Mouse (Mus musculus) granulocyte monocyte progenitor cell, adult 5-6 weeks (primary cell): ENCODE measurements at regions not wholly inside any gene's neighbourhood (a gene's known extent, or its start where the extent isn't known, plus 50 kb on each side); places are given as distances from the start of the nearest gene placed in this dataset.
"Not testable (repeated sequence)": the region's sequence is repeated elsewhere in the genome, so short reads cannot be mapped to it uniquely, and the experiment has no call there.

Source experiments
- ATAC-seq: replicated peaks from 2 replicates; pipeline ENCODE4 v1.8.0; 2016; ENCODE audit warnings: mild to moderate bottlenecking, moderate TSS enrichment, inconsistent platforms; ENCODE audit not compliant: poor library complexity, severe bottlenecking

DNA sequence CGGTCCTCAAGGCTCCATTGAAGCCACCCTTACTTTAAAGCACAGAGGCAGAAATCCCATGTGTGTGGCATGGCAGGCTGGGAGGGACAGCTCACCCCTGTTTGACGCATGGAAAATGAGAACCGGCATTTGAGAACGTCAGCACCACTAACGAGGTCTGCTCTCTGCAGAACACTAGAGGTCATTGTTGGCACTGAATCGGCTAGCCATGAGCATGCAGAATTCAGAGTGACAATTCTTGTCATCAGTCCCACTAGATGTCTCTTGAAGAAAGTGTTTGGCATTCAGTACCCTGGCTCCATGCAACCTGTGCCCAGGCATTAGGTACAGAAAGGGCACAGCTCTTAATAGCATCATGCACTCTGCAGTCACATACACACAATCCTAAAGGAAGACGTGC, 139.3 kb downstream of the Cand1 start:
- peak; percentile 37; the same call in 1 of the 2 replicates for ATAC-seq

DNA sequence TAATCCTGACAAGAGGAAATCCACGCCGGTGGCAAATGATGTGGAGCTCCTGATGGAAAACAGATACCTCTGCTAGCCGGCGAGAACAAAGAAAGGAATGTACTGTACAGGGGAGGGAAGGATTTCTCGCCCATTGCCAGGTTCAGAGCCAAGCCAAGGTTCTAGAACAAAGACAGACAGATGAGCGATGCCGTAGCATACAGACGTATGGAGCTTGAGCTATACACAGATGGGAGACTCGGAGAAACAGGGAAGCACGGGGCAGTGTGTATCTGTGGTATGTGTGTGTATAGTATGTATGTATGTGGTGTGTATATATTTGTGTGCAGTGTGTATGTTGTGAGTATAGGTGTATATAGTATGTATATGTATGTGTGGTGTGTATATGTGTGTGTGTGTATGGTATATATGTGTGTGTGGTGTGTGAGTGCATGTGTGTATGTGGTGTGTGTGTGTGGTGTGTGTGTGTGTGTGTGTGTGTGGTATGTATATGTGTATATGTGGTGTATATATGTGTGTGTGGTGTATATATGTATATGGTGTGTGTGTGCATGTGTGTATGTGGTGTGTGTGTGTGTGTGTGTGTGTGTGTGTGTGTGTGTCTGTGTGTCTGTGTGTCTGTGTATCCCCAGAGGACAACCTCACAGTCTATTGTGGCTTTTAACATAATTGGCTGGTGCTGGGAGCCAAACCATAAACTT, 140.6 kb downstream of the Cand1 start:
- ATAC-seq = no peak

DNA sequence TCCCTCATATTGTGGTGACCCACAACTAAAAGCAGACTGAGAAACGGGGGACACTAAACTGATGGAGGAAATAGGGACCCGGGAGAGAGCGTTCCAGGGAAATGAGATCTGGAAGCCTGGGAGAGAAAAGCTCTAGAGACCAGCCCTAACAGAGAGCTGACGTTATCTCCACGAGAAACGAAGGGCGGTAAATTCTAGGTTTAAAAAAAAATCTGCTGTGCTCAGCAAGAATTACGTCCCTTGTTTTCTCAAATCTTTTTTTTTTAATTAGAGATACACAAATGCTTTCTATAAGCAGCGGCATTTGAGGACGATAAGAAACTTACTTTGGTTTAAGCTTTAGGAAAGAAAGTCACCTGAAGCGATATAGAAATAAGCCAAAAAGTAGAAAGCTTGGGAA, 145.7 kb downstream of the Cand1 start:
- no peak for ATAC-seq

DNA sequence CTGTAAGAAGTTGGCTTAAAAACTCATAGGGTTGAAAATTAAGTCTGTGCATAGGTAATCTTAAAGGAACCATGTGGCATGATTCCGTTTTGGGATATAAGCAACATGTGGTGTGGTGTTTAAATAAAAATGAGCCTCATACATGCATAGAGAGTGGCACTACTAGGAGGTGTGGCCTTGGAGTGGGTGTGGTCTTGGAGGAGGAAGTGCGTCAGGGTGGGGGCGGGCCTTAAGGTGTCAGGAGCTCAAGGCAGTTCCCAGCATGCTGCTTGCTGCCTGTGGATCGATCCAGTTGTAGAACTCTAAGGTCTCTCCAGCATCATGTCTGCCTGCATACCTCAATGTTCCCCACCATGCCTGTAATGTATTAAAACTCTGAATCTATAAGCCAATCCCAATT, 152.0 kb downstream of the Cand1 start:
- ATAC-seq = no peak

DNA sequence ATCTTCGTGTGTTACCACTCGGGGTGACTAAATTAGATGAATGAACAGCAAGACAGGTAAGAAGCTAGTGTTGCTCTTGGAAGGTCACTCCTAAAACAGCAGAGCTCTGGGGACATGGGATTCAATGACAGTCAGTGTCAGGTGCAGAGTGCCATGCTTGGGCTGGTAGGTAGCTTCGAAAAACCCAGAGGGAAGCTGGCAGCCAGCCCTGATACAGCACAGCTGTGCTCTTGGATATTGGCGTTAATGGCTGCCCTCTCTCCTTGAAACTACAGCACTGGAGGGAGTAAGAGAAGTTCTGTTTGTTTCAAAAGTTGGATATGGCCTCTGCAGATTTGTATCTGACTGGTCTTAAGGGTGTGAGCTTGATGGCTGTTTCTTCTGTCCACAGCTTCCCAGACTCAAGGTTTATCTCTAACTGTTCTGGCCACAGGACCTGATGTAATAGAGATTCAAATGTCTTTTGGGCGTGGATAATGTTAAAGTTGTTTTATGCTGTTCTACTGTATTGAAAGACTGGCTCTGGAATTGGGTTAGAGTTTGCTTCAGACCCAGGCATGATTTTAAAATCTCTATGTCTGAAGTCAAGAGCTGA, 152.7 kb downstream of the Cand1 start:
- no peak for ATAC-seq

DNA sequence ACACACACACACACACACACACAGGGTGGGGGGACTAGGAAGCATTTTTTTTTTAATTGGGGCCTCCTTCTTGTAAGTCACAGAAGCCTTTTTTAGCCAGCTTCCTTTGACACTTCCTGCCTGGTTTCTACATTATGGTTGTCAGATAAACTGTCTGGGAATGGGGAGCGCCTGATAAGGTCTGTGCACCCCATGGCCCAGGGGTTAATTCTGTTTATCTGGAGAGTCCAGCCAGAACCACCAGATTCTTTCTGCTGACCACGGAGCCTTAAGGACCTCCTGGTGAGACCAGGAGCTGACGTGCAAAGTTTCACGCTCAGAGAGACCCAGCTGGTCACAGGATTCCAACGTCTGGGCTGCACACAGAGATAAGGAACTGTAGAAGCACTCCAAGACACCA, 153.4 kb downstream of the Cand1 start:
- peak; percentile 27; the same call in 1 of the 2 replicates for ATAC-seq

DNA sequence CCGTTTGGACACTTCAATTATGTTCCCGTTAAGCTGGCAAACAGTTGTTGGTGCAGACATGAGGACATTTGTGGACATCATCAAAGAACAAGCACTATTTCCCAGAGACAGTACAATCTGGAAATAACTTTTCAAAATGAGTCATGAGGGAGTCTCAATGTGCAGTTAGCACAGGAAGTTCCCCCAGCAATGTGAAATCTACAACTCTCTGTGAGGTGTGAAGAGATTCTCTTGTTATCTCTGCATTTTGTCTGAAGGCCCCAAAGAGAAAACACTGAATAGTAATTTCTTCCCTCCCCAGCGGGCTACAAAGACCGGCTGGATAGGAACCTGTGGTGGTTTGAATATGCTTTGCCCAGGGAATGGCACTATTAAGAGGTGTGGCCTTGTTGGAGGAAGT, 156.4 kb downstream of the Cand1 start:
- no peak for ATAC-seq

DNA sequence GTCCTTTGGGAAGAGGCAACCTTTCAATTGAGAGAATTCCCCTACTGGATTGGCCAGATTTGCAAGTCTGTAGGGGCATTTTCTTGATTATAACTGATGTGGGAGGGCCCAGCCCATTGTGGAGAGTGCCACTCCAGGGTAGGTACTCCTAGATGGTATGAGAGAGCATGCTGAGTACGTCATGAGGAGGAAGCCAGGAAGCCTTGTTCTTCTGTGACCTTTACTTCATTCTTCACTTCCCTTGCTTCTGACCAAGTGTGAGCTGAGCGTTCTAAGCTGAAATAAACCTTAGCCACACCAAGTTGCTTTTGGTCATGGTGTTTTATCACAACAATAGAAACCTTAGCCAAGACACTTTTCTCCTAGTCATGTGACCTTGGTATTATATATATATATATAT, 157.0 kb downstream of the Cand1 start:
- no peak for ATAC-seq

DNA sequence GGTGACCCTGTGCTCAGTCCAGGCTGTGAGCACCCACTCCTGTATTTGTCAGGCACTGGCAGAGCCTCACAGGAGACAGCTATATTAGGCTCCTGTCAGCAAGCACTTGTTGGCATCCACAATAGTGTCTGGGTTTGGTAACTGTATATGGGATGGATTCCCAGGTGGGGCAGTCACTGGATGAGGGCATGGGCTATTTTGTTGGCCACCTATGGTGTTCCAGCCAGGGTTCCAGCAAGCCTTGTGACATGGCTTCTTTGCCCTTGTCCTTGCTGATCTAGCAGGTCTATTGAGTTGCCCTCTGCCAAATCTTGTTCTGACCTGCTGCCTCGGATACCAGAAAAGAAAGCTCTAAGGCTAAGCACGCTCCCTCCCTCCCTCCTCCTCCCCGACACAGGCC, 158.1 kb downstream of the Cand1 start:
- ATAC-seq = not testable (repeated sequence)

DNA sequence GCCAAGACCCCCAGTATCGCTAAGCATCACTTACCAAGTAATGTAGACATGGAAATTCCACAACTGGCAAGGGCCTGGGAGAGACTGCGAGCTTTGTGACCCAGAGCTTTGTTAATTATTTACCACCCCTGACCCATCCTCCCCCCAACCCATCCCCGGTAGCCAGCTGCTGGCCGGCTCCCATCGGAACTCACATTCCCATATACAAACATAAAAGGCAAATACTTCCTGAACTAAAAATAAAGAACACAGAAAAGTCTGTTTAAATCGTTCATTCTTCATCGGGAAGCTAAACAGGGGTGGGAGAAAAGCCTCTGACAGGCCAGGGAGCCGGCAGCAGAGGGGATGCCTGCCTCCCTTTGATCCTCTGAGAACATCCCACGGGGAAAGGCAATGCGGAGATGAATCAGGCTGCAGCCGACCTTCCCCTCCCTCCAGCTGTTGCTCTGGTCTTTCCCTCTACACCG, 163.7 kb downstream of the Cand1 start:
- no peak for ATAC-seq

DNA sequence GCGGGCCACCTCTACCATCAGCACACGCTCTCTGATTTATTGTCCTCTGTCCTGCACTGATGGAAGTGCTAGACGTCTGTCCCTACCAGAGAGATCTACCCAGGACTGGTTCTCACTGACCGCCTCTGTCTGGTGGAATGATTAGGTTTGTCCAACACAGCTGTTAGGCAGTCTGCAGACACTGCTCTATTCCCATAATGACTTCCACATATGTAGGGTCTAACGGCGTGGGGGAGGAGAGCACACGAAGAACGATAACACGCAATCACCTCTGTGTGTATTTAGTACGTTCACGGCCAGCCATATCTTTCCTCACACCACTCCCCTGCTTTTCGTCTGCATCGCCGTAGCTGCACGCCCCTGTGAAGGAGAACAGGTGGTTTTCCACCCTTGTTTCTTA, 165.0 kb downstream of the Cand1 start:
- ATAC-seq = no peak

DNA sequence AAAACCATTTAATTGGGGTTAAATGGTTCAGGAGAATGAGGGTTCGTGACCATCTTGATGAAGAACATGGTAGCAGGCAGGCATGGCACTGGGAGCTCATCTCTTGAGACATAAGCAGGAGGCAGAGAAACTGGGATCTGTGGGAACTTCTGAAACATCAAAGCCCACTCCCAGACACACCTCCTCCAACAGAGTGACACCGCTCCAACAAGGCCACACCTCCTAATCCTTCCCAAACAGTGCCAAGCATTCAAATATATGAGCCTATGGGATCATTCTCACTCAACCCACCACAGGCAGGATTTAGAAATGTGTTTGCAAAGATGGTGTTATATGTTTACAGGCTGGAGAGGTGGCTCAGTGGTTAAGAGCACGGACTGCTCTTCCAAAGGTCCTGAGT, 165.9 kb downstream of the Cand1 start:
- no peak for ATAC-seq

DNA sequence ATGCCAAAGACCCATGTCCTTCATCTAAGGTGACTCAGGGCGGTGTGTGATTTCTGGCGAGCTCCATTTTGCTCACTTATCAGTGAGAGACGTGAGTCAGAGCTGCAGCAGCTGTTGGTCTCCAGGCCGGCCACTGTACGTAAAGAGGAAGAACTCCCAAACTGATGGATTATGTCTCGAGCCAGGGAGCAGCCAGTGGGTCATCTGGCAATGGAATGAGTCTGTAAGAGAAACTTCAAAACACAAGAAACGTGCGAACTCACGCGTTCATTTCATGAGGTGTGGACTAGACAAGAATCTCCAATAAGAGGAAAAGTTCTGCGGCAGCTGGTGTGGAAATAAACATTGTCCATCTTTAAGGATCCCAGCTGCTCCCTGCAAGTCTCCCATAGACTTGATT, 170.4 kb downstream of the Cand1 start:
- ATAC-seq = no peak

DNA sequence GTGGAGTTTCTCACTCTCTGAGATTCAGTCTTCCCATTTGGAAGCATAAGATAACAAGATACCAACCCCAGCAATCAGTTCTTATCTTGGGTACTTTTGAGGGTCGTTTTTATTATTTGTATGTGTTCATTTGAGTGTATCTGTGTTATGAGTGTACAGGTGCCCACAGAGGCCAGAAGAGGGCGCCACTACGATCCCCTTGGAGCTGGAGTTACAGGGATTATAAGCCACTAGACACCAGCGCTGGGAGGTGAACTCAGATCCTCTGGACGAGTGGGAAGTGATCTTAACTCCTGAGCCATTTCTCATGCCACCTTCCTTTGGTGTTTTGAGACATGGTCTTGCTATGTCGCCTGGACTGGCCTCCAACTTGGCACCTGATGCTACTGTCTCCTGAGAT, 172.0 kb downstream of the Cand1 start:
- ATAC-seq = no peak

DNA sequence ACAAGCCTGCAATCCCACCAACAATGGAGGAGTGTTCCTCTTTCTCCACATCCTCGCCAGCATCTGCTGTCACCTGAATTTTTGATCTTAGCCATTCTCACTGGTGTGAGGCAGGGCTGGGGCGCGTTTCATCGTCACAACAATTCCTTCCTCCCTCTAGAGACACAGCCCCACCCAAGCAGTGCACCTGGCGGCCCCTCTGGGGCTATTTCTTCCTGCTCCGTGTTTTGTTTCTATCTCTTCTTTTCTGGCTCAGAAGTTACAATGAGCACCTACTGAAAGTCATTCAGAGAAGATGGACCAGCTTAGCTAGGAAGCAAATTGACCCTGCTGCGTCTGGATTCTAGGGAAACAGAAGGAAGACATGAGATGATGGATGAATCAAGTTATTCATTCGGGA, 172.5 kb downstream of the Cand1 start:
- no peak for ATAC-seq

DNA sequence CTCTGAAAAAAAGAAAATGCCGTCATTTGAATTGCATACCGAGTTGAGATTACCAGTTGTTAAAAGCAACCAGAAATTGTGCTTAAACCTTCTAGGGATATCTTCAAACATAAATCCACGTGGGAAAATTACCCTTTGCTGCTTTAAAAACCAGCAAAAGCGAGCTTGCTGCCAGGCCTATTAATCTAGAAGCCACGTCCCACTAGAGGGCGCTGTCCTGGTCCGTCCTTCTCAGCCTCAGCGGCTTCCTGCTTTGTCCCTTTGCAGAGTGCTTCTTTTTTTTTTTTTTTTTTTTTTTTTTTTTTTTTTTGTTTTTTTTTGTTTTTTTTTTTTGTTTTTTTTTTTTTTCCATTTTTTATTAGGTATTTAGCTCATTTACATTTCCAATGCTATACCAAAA, 173.9 kb downstream of the Cand1 start:
- peak; percentile 84 for ATAC-seq

DNA sequence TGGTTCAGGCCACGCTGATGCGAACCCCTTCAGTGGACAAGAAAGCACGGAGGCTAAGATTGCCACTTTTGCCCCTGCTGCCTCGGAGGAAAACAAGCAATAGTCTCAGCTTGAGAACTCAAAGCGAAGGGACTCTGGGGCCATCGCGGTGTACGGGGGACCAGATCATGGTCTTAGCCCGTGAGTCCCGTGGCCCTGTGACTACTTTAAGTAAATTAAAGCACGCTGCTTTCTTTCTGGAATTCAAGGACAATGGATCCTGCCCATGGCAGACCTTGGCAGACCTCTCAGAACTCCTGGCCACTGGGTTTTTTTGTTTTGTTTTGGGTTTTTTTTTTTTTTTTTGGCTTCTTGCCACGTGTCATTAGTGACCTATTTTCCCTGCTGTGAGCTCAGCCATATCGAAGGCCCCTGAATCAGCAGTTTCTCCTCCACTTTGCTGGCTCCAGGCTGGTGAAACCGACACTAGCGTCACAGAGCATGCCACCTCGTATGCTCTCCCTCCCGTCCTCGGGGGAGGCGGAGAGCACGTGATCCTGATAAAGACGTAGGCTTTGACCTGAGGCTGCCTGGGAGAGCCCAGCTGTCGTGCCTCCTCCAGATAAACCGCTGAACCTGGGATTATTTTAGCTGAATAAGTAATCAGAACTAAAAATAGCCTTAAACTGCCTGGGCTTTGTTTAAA, 174.6 kb downstream of the Cand1 start:
- peak; percentile 90 for ATAC-seq

DNA sequence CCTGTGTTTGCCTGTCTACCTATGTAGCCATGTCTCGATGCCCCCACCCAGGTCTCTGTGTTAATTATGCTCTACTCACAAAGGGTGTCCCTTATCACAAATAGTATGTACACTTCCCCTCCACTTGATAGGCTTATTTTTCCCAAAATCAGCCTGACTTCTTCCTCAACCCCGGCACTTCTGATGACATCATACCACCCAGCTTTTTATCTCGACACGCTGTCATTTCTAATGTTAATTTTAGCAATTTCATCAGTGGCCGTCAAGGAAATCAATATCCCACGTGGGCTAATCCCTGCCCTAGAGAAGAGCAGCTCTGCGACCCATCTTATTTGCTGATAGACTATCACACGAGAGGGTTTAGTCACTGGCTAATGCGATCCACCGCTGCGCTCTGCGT, 175.6 kb downstream of the Cand1 start:
- ATAC-seq = no peak

DNA sequence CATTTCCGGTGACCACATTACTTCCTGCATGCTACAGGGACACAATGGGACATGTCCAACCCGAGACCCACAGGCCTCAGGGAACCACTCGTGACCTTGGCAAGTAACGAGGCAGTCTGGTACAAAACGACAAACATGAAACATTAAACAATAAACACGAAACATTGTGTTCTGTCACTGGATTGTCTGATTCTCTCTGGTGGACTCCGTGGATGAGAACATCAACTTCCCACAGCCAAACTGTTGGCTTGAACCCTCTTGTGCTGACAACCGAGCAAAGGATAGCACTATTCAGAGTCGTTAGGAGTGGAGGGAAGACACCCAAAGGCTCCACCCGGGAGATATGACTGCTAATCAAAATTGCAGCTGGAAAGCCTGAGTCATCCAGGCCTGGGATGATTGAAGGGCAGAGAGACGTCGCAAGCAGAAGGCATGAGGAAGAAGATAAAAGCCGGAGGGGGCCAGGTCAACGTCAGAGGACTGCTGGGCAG, 176.6 kb downstream of the Cand1 start:
- no peak for ATAC-seq

DNA sequence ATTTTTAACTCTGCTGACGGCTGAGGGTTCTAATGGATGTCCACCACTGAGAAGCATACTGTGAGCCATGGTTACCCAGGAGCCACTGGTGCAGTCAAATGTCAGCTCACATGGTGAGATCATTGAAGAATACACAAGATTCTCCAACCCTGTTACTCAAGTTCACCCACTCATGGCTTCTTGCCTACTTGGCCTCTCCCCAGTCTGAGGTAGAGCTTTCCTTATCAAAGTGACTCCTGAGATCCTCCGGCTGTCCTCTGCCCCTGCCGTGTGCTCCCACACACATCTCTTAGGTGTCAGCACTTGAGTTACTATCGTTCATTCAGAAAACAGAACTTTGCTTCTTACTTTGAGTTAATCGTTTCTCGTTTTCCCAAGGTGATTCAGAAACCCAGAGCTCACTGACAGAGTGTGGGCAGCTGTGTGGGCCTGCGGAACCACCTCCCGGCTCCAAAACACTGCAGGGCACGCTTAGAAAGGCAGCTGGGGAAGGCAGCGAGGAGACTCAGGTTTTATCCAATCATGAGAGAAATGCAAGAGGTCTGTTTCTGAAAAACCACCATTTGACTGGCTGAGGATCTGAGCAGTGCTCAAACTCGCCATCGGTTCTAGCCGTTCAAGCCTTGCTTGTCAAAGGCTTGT, 177.8 kb downstream of the Cand1 start:
- ATAC-seq = no peak

DNA sequence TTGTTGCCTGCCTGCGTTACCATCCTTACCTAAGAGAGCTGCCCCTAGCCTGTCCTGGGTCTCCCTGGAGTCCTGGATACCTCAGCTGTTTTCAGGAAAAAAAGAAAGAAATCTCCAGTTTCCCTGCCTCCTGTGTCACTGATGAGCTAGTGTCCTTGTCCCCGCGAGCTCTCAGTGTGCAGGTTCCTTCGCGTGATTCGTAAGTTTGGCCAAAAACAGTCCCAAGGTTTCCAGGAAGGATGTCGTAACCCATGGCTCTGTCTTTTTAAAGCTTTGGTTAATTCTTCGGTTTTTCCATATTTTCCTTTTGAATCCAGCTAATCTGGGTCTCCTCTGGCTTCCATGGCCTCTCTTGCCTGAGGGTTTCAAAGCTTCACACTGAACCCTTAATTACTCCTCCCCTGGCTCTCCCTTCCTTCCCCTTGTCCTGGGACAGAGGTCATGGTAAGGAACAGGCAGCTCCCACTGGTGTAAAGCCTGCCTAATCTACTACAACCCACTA, 178.5 kb downstream of the Cand1 start:
- ATAC-seq = no peak
